Mouse (Mus musculus): ENCODE results near the gene Draxin. TPM values are rescaled to one million over a fixed set of nuclear protein-coding genes. Genes with fewer than 3 reads are reported as not detected.
"Not testable (repeated sequence)": the region's sequence is repeated elsewhere in the genome, so short reads cannot be mapped to it uniquely, and the experiment has no call there.

The Draxin gene
- polyA plus RNA-seq, 1 experiment from 2014 or later, result 13.1 TPM

- Histone ChIP-seq H3K4me1 (replicated peaks) (0 out of 2 replicates have a peak, but pooled peaks cover 2% of the 10 kb centered on the region), H3K9me3 (no peaks in the 10 kb centered on the region), H3K27ac (no peak overlapping the region), H3K36me3 (peaks cover 91% of the 10 kb centered on the region), H3K27me3 (ENCODE audit: insufficient read depth, poor library complexity, severe bottlenecking) (no peaks in the 10 kb centered on the region), H3K4me3 (no peak overlapping the region)
- DNase-seq (ENCODE audit: low spot score), result no peak
- 92% methylated on average over 21 of the region's 21 CpGs for WGBS
These were observed 75.4 kb downstream of the Draxin start for GRCm38 (mm10) chr4:148054961-148055695.

- Histone ChIP-seq H3K36me3 (peaks cover 100% of the 10 kb centered on the region), H3K27me3 (ENCODE audit: insufficient read depth, poor library complexity, severe bottlenecking) (no peaks in the 10 kb centered on the region), H3K27ac (no peak overlapping the region), H3K4me3 (no peak overlapping the region), H3K9me3 (no peaks in the 10 kb centered on the region), H3K4me1 (replicated peaks) (no peaks in the 10 kb centered on the region)
- no peak for DNase-seq (ENCODE audit: low spot score)
- 95% methylated on average over 12 of the region's 12 CpGs for WGBS
These were observed 77.0 kb downstream of the Draxin start for GRCm38 (mm10) chr4:148053417-148053920.

GRCm38 (mm10) chr4:148052976-148053375, 77.5 kb downstream of the Draxin start:
- DNase-seq (ENCODE audit: low spot score), result no peak
- H3K4me3 ChIP-seq, result no peak overlapping the region
- H3K9me3 ChIP-seq, result no peaks in the 10 kb centered on the region
- no peaks in the 10 kb centered on the region for H3K27me3 ChIP-seq (ENCODE audit: insufficient read depth, poor library complexity, severe bottlenecking)
- 86% methylated on average over 2 of the region's 2 CpGs for WGBS
- H3K36me3 ChIP-seq, result peaks cover 100% of the 10 kb centered on the region
- H3K27ac ChIP-seq, result no peak overlapping the region
- H3K4me1 ChIP-seq (replicated peaks), result no peaks in the 10 kb centered on the region

GRCm38 (mm10) chr4:148051886-148052285, 78.6 kb downstream of the Draxin start:
- no peaks in the 10 kb centered on the region for H3K4me1 ChIP-seq (replicated peaks)
- H3K4me3 ChIP-seq, result no peak overlapping the region
- WGBS, result 92% methylated on average over 11 of the region's 11 CpGs
- H3K27ac ChIP-seq, result no peak overlapping the region
- no peaks in the 10 kb centered on the region for H3K27me3 ChIP-seq (ENCODE audit: insufficient read depth, poor library complexity, severe bottlenecking)
- H3K9me3 ChIP-seq, result no peaks in the 10 kb centered on the region
- H3K36me3 ChIP-seq, result peaks cover 100% of the 10 kb centered on the region
- no peak for DNase-seq (ENCODE audit: low spot score)

- no peaks in the 10 kb centered on the region for H3K4me1 ChIP-seq (replicated peaks)
- 96% methylated on average over 13 of the region's 13 CpGs for WGBS
- no peak overlapping the region for H3K27ac ChIP-seq
- H3K36me3 ChIP-seq, result peaks cover 100% of the 10 kb centered on the region
- no peaks in the 10 kb centered on the region for H3K9me3 ChIP-seq
- DNase-seq (ENCODE audit: low spot score), result no peak
- H3K27me3 ChIP-seq (ENCODE audit: insufficient read depth, poor library complexity, severe bottlenecking), result no peaks in the 10 kb centered on the region
- no peak overlapping the region for H3K4me3 ChIP-seq
These were observed 79.3 kb downstream of the Draxin start for GRCm38 (mm10) chr4:148051046-148051776.

- not testable (repeated sequence) for H3K4me3 ChIP-seq; DNase-seq (ENCODE audit: low spot score); H3K4me1 ChIP-seq (replicated peaks); H3K27ac ChIP-seq; H3K9me3 ChIP-seq; H3K27me3 ChIP-seq (ENCODE audit: insufficient read depth, poor library complexity, severe bottlenecking)
- H3K36me3 ChIP-seq, result peaks cover 99% of the 10 kb centered on the region
- 93% methylated on average over 3 of the region's 3 CpGs for WGBS
These were observed 80.0 kb downstream of the Draxin start for GRCm38 (mm10) chr4:148050396-148050914.

Other genes starting within 250 kb of the Draxin start
- gene Mfn2, start 226.0 kb downstream of the Draxin start, polyA plus RNA-seq (2016; fragmentation: Nextera tagmentation; extraction: Ambion mirVana), result 43.4 and 52.4 TPM in 2 replicates
- gene Plod1, start 193.9 kb downstream of the Draxin start, polyA plus RNA-seq (2016; fragmentation: Nextera tagmentation; extraction: Ambion mirVana), result 30.5 and 31.2 TPM in 2 replicates
- gene 2510039O18Rik, start 189.8 kb downstream of the Draxin start, polyA plus RNA-seq (2016; fragmentation: Nextera tagmentation; extraction: Ambion mirVana), result 11.9 and 14.9 TPM in 2 replicates
- gene Nppb, start 144.9 kb downstream of the Draxin start, polyA plus RNA-seq (2016; fragmentation: Nextera tagmentation; extraction: Ambion mirVana), result 0.29 TPM in 1 of 2 replicates, not detected in the other
- gene Nppa, start 130.0 kb downstream of the Draxin start, polyA plus RNA-seq (2016; fragmentation: Nextera tagmentation; extraction: Ambion mirVana), result 0.21 TPM in 1 of 2 replicates, not detected in the other
- gene Clcn6, start 91.9 kb downstream of the Draxin start, polyA plus RNA-seq (2016; fragmentation: Nextera tagmentation; extraction: Ambion mirVana), result 13.9 and 17.8 TPM in 2 replicates
- gene Mthfr, start 91.6 kb downstream of the Draxin start, polyA plus RNA-seq (2016; fragmentation: Nextera tagmentation; extraction: Ambion mirVana), result 28.1 and 30.0 TPM in 2 replicates
- 15.6 and 15.7 TPM in 2 replicates for gene Agtrap, start 42.7 kb downstream of the Draxin start, polyA plus RNA-seq (2016; fragmentation: Nextera tagmentation; extraction: Ambion mirVana)
- 74.3 and 86.9 TPM in 2 replicates for gene Mad2l2, start 314 bp downstream of the Draxin start, polyA plus RNA-seq (2016; fragmentation: Nextera tagmentation; extraction: Ambion mirVana)
- gene Fbxo6, start 21.4 kb upstream of the Draxin start, polyA plus RNA-seq (2016; fragmentation: Nextera tagmentation; extraction: Ambion mirVana), result 11.0 and 15.6 TPM in 2 replicates
- gene Fbxo44, start 29.8 kb upstream of the Draxin start, polyA plus RNA-seq (2016; fragmentation: Nextera tagmentation; extraction: Ambion mirVana), result 48.0 and 86.5 TPM in 2 replicates
- gene Fbxo2, start 29.9 kb upstream of the Draxin start, polyA plus RNA-seq (2016; fragmentation: Nextera tagmentation; extraction: Ambion mirVana), result 3.3 and 4.6 TPM in 2 replicates
- gene Disp3, start 157.3 kb upstream of the Draxin start, polyA plus RNA-seq (2016; fragmentation: Nextera tagmentation; extraction: Ambion mirVana), result 3.7 and 10.7 TPM in 2 replicates

Measured in hindbrain, embryonic 10.5 days (tissue).